Mouse (Mus musculus): ENCODE results near the gene St13.

Gene St13

DNA sequence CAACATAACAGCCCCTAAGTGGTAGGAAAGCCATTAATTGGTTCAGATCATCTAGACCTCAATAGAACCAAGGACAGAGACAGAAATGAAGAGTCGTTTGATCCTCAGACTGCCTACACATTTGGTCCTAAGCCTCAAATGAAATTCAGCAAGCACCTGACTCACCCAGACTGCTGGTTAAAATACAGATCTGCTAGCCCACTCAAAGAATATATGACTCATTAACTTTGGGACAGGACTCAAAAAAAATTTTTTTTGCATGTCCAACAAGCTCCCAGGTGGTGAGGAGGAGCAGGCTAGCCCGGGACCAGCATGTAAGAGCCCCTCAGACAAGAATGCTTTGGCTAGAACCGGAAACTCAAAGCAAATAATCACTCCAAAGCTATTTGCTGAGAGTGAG lies 79.7 kb downstream of the St13 start:
- no peak for DNase-seq (ENCODE audit: extremely low read depth, low read depth)

DNA sequence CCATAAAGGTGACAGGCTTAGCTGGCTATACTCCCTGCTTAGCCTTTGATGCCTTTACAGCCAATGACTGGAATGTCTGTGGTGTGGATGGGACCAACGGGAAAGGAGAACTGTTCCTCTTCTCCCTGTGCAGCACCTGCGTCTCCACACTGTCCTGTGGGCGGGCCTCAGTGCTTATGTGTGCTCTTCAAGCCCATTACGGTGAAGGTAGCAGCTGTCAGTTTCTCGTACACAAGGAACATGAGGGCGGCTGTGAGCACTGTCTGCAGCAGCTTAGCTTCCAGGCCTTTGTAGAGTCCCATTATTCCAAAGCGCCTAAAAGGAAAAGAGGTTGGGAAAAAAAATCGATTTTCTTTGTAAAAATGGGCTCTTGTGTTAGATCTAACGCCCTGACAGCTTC lies 80.4 kb downstream of the St13 start:
- DNase-seq (ENCODE audit: extremely low read depth, low read depth) = no peak

DNA sequence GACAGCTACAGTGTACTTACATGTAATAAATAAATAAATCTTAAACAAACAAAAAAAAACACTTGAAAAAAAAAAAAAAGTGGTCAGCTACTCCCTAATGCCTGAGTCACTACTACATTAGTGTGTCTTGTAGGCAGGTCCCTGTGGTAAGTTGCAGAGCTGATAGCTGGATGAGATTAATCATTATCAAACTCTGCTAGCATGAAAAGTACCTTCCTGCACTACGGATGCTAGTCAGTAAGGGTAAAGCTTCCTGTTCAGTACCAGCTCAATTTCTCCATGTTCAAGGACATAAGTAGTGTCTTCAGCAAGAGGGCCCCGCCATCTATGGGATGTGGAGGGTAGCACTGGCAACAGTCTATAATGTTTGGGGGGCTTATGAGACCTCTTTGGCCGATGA lies 85.9 kb downstream of the St13 start:
- no peak for DNase-seq (ENCODE audit: extremely low read depth, low read depth)

Data from MEL-GATA-1-ER (cell line).